Mouse (Mus musculus) liver, postnatal 0 days (tissue): Measurements from ENCODE around the gene Olfr1218. TPM values are rescaled to one million over a fixed set of nuclear protein-coding genes. Genes with fewer than 3 reads are reported as not detected.

Experiments
- ATAC-seq: fragments of 200-750 bp; cut with Nextera tagmentation; 2 replicates; pipeline ENCODE4 v1.8.0; 2017; ENCODE audit warnings: mild to moderate bottlenecking, moderate library complexity
- DNase-seq: peaks from one replicate; pipeline ENCODE4 v3.0.0-alpha.2; 2016
- H3K27ac ChIP-seq: fragments of 300-500 bp; sonication (generic); 2 replicates; pipeline ENCODE4 v1.5.1; 2014; ENCODE audit warnings: antibody characterized with exemption, moderate library complexity, mild to moderate bottlenecking, low read depth
- H3K27me3 ChIP-seq: fragments of 300-500 bp; sonication (generic); 2 replicates; pipeline ENCODE4 v1.6.1; 2014; ENCODE audit warnings: low read length, control low read depth, mixed read lengths; ENCODE audit not compliant: insufficient read depth
- H3K36me3 ChIP-seq: fragments of 300-500 bp; sonication (generic); replicated peaks from 2 replicates; pipeline ENCODE4 v1.6.1; 2014; ENCODE audit warnings: mild to moderate bottlenecking, control low read depth, low read length, moderate library complexity, mixed read lengths; ENCODE audit not compliant: insufficient read depth
- H3K4me1 ChIP-seq: fragments of 300-500 bp; sonication (generic); 2 replicates; pipeline ENCODE4 v1.6.1; 2014; ENCODE audit warnings: antibody characterized with exemption, mild to moderate bottlenecking, control low read depth; ENCODE audit not compliant: insufficient read depth
- H3K4me2 ChIP-seq: fragments of 300-500 bp; sonication (generic); 2 replicates; pipeline ENCODE4 v1.6.1; 2014; ENCODE audit warnings: low read depth, mild to moderate bottlenecking, low read length, moderate library complexity, mixed read lengths
- H3K4me3 ChIP-seq: fragments of 300-500 bp; sonication (generic); 2 replicates; pipeline ENCODE4 v1.5.1; 2014; ENCODE audit warnings: low read depth, low read length
- H3K9ac ChIP-seq: fragments of 300-500 bp; sonication (generic); replicated peaks from 2 replicates; pipeline ENCODE4 v1.6.1; 2014; ENCODE audit warnings: mild to moderate bottlenecking, moderate library complexity
- H3K9me3 ChIP-seq: fragments of 300-500 bp; sonication (generic); 2 replicates; pipeline ENCODE4 v1.6.1; 2016; ENCODE audit warnings: mild to moderate bottlenecking, control low read depth, low read length, mixed read lengths
- CTCF ChIP-seq: sonication (generic); IDR thresholded peaks from 2 replicates; pipeline ENCODE4 v1.5.1; 2016; ENCODE audit warnings: antibody characterized with exemption, low read depth
- EP300 ChIP-seq: IDR thresholded peaks from 2 replicates; pipeline ENCODE4 v1.6.1; 2016; ENCODE audit warnings: antibody characterized with exemption, low read depth, mild to moderate bottlenecking
- WGBS: fragments of 180-500 bp; shearing (Covaris S2); extraction: QIAGEN DNeasy Blood & Tissue Kit; methylation state at CpG from one replicate; pipeline ENCODE4 v1.1.7; 2014; ENCODE audit not compliant: insufficient replicate concordance; 5-methylcytosine and 5-hydroxymethylcytosine counted together
- polyA plus RNA-seq: library from polyadenylated mRNA; unstranded; fragments of >200 nt; fragmentation: Nextera tagmentation; extraction: Ambion mirVana; gene quantifications from 2 replicates; pipeline ENCODE4 v1.2.1, GENCODE M21; 2015

The Olfr1218 gene
- polyA plus RNA-seq, 1 experiment from 2014 or later = not detected

DNA sequence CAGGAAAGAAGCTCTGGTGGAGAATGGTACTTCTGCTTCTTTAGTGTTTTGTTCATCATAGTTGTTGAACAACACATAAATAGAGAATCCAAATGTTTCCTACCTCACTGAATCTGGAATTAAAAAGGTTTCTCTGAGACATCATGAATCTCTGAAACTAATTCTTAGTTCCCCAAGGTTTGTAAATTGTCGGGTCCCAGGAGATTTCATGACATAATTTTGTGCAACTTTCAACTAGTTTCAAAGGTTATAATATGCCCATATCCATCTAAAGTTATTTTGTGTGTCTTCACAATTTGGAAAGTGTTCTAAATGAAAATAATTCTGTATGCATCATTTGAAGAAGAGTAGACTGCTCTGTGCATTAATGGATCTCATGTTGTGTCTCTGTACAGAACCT is 42.7 kb downstream of the Olfr1218 start, which contains the start of gene Olfr1216:
TSS of gene Olfr1216 (minus strand) at position 101 of the 400 bp plus-strand sequence.
- no peak for DNase-seq
- H3K9ac ChIP-seq = no peak within 1 kb of the TSS
- WGBS = 68% methylated on average over 1 of the region's 1 CpGs
- H3K27ac ChIP-seq = no peak within 1 kb of the TSS
- H3K27me3 ChIP-seq = no peaks in the 10 kb centered on the region
- no peaks in the 10 kb centered on the region for H3K36me3 ChIP-seq
- TF ChIP-seq EP300 (no peak), CTCF (no peak)
- ATAC-seq = no peak
- H3K4me1 ChIP-seq = no peaks in the 10 kb centered on the region
- no peaks in the 10 kb centered on the region for H3K9me3 ChIP-seq
- H3K4me2 ChIP-seq = no peak within 1 kb of the TSS
- H3K4me3 ChIP-seq = no peak within 1 kb of the TSS

GRCm38 (mm10) chr2:89006873-89007272 is 54.1 kb downstream of the Olfr1218 start, which contains the start of gene Olfr1215:
Gene Olfr1215, minus strand, starts transcription at chr2:89006973.
- TF ChIP-seq CTCF = no peak
- TF ChIP-seq EP300 = no peak
- DNase-seq = no peak
- Histone ChIP-seq H3K36me3 (no peaks in the 10 kb centered on the region), H3K4me3 (no peak within 1 kb of the TSS), H3K4me2 (no peak within 1 kb of the TSS), H3K27me3 (no peaks in the 10 kb centered on the region), H3K9me3 (no peaks in the 10 kb centered on the region), H3K27ac (no peak within 1 kb of the TSS), H3K9ac (no peak within 1 kb of the TSS), H3K4me1 (no peaks in the 10 kb centered on the region)
- 54% methylated on average over 2 of the region's 2 CpGs for WGBS
- ATAC-seq = no peak

Other genes with a start within 250 kb of the Olfr1218 start
- gene Olfr1202, start 246.7 kb downstream of the Olfr1218 start, polyA plus RNA-seq = not detected in 2 replicates
- not detected in 2 replicates for gene Olfr1205, start 231.4 kb downstream of the Olfr1218 start, polyA plus RNA-seq
- gene Olfr1204, start 211.9 kb downstream of the Olfr1218 start, polyA plus RNA-seq = not detected in 2 replicates
- gene Olfr1206, start 198.0 kb downstream of the Olfr1218 start, polyA plus RNA-seq = not detected in 2 replicates
- not detected in 2 replicates for gene Olfr1208, start 158.9 kb downstream of the Olfr1218 start, polyA plus RNA-seq
- gene Olfr1209, start 146.0 kb downstream of the Olfr1218 start, polyA plus RNA-seq = not detected in 2 replicates
- not detected in 2 replicates for gene Olfr1211, start 123.1 kb downstream of the Olfr1218 start, polyA plus RNA-seq
- gene Olfr1212, start 107.2 kb downstream of the Olfr1218 start, polyA plus RNA-seq = not detected in 2 replicates
- gene Gm13762, start 80.9 kb downstream of the Olfr1218 start, polyA plus RNA-seq = not detected in 2 replicates
- gene Olfr1214, start 68.5 kb downstream of the Olfr1218 start, polyA plus RNA-seq = not detected in 2 replicates
- gene Olfr1215, start 54.2 kb downstream of the Olfr1218 start, polyA plus RNA-seq = not detected in 2 replicates
- gene Olfr1216, start 42.8 kb downstream of the Olfr1218 start, polyA plus RNA-seq = not detected in 2 replicates
- gene Olfr1217, start 29.1 kb downstream of the Olfr1218 start, polyA plus RNA-seq = not detected in 2 replicates
- gene Olfr1219, start 22.3 kb upstream of the Olfr1218 start, polyA plus RNA-seq = not detected in 2 replicates
- not detected in 2 replicates for gene Olfr1220, start 45.6 kb upstream of the Olfr1218 start, polyA plus RNA-seq
- gene Olfr1221, start 56.1 kb upstream of the Olfr1218 start, polyA plus RNA-seq = not detected in 2 replicates
- gene Olfr1222, start 71.9 kb upstream of the Olfr1218 start, polyA plus RNA-seq = not detected in 2 replicates
- gene Olfr1223, start 90.4 kb upstream of the Olfr1218 start, polyA plus RNA-seq = not detected in 2 replicates
- gene Olfr1224-ps1, start 102.9 kb upstream of the Olfr1218 start, polyA plus RNA-seq = not detected in 2 replicates
- gene Olfr1225, start 113.5 kb upstream of the Olfr1218 start, polyA plus RNA-seq = not detected in 2 replicates
- not detected in 2 replicates for gene Olfr1226, start 138.9 kb upstream of the Olfr1218 start, polyA plus RNA-seq
- gene Olfr1228, start 192.9 kb upstream of the Olfr1218 start, polyA plus RNA-seq = not detected in 2 replicates
- not detected in 2 replicates for gene Olfr1229, start 226.8 kb upstream of the Olfr1218 start, polyA plus RNA-seq
- gene Olfr1230, start 236.1 kb upstream of the Olfr1218 start, polyA plus RNA-seq = not detected in 2 replicates
- gene Olfr1231, start 245.9 kb upstream of the Olfr1218 start, polyA plus RNA-seq = not detected in 2 replicates